Mouse (Mus musculus) G1E (cell line): ENCODE measurements at regions not wholly inside any gene's neighbourhood (a gene's known extent, or its start where the extent isn't known, plus 50 kb on each side); places are given as distances from the start of the nearest gene placed in this dataset.

Experiments
- ATAC-seq: 2 replicates; pipeline ENCODE4 v1.8.0; 2016; ENCODE audit warnings: mild to moderate bottlenecking; ENCODE audit not compliant: insufficient number of reproducible peaks, poor library complexity, low FRiP score, severe bottlenecking; ENCODE audit errors: extremely low read depth
- DNase-seq: peaks from one replicate; pipeline ENCODE4 v3.0.0; 2012; ENCODE audit warnings: low spot score
- H3K27me3 ChIP-seq: 2 replicates; pipeline ENCODE4 v1.6.1; 2012; ENCODE audit warnings: mild to moderate bottlenecking, low read length, inconsistent platforms; ENCODE audit not compliant: insufficient read depth
- H3K36me3 ChIP-seq: replicated peaks from 2 replicates; pipeline ENCODE3; 2012; ENCODE audit warnings: mild to moderate bottlenecking, inconsistent platforms
- H3K4me1 ChIP-seq: 2 replicates; pipeline ENCODE4 v1.6.1; 2012; ENCODE audit warnings: low read depth, low read length, inconsistent platforms, mixed read lengths; ENCODE audit not compliant: insufficient read depth
- H3K4me3 ChIP-seq: 2 replicates; pipeline ENCODE4 v1.5.1; 2012; ENCODE audit warnings: low read depth, mild to moderate bottlenecking, inconsistent platforms, low read length, moderate library complexity, mixed read lengths
- H3K9me3 ChIP-seq: replicated peaks from 2 replicates; pipeline ENCODE4 v1.6.1; 2012; ENCODE audit warnings: inconsistent platforms
- CTCF ChIP-seq: IDR thresholded peaks from 2 replicates; pipeline ENCODE4 v1.5.1; 2012; ENCODE audit warnings: low read depth, low read length, inconsistent platforms, mixed read lengths
- GATA1 ChIP-seq: IDR thresholded peaks from 2 replicates; pipeline ENCODE4 v1.6.1; 2012; ENCODE audit warnings: borderline replicate concordance, low read length, inconsistent platforms, mixed read lengths
- GATA2 ChIP-seq: IDR thresholded peaks from 2 replicates; pipeline ENCODE4 v1.6.1; 2012; ENCODE audit warnings: low read depth, low read length, inconsistent platforms, borderline replicate concordance
- POLR2AphosphoS5 ChIP-seq: IDR thresholded peaks from 2 replicates; pipeline ENCODE4 v1.6.1; 2012; ENCODE audit warnings: low read depth, low read length, inconsistent platforms; ENCODE audit not compliant: insufficient replicate concordance
- TAL1 ChIP-seq: conservative IDR thresholded peaks from 2 replicates; pipeline ENCODE4 v1.6.1; 2012; ENCODE audit warnings: low read depth, low read length, inconsistent platforms, mixed read lengths

DNA sequence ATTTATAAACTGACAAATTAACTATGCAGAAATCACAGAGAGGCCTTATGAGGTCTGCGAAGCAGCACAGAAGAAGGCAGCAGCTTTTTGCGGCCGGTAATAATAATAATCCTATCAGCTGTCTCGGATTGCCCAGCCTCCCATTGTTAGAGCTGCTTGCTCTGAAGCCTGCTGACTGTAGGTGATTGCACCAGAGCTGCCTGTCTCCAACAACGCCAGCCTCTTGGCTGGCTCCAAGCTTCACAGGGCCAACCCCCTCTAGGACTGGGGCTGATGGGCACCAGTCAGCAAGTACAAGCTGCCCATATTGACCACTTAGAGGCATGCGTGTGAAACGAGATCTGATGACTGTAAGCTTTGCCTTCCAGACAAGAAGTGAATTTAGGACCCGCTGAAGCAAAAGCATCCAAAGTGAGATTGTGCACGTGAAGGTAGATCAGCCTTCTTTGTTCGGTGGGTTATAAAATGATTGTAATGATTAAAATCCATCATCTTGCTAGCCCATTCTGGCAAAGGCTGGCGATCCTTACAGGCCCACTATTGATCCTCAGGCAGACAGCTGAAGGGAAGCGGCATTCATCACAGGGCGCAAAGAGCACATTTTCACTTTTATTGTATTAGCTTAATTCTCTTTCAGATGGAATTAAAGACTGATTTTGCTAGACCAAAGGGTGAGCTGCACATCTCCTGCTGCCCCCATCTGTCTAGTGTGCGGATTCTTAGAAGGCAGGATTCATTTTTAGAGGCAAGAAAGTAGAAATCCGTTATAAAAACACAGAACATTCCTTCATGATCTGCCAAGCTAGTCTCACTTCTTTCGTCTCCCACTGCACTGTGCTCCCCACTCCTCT, 503.2 kb upstream of the Smim15 start:
- no peak overlapping the region for H3K4me3 ChIP-seq
- H3K36me3 ChIP-seq: no peaks in the 10 kb centered on the region
- TF ChIP-seq CTCF: no peak
- peaks cover 16% of the 10 kb centered on the region for H3K27me3 ChIP-seq
- H3K9me3 ChIP-seq: peaks cover 2% of the 10 kb centered on the region; the same call in 1 of the 2 replicates
- ATAC-seq (no peak), DNase-seq (no peak)
- H3K4me1 ChIP-seq: no peaks in the 10 kb centered on the region

DNA sequence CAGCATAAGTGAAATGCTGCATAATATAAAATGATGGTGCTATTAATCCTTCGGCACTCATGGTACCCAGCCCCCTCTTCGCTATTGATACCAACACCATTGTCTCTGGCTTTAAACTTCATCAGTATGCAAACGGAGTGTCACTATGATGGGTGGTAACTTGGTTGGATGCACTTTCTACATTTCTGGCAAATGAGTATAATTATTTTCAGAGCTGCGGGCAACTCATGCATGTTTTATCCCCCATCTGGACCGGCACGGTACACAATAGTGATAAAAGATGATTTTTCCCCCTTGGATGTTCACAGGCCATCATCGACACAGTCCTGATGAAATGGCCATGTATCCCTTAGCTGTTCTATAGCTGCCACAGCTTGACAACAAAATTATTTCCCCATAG, 503.9 kb upstream of the Smim15 start:
- ATAC-seq: no peak
- no peaks in the 10 kb centered on the region for H3K36me3 ChIP-seq
- TF ChIP-seq POLR2AphosphoS5: no peak
- TF ChIP-seq TAL1: no peak
- TF ChIP-seq GATA2: no peak
- no peak for TF ChIP-seq CTCF
- TF ChIP-seq GATA1: no peak
- no peak for DNase-seq
- H3K27me3 ChIP-seq: peaks cover 12% of the 10 kb centered on the region
- H3K9me3 ChIP-seq: peaks cover 2% of the 10 kb centered on the region; the same call in 1 of the 2 replicates
- no peak overlapping the region for H3K4me3 ChIP-seq
- no peaks in the 10 kb centered on the region for H3K4me1 ChIP-seq

DNA sequence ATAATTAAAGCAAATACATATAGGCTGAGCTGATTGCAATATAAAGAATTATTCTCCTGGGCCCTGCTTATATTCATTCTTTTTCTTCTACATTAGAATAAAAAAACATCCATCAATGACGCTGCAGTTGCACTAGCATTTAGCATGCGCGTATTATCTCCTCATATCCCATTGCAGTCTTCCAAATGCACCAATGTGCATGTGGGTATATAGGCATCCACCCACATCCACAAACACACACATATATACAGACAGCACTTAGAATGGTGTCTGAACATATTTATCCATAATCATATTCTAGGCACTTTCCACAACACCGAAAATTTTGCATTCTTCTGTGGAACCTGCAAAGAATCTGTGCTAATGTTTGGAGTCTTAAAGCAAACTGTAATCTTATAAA, 504.4 kb upstream of the Smim15 start:
- Histone ChIP-seq H3K27me3 (peaks cover 12% of the 10 kb centered on the region), H3K36me3 (no peaks in the 10 kb centered on the region), H3K9me3 (peaks cover 2% of the 10 kb centered on the region; the same call in 1 of the 2 replicates), H3K4me3 (no peak overlapping the region), H3K4me1 (no peaks in the 10 kb centered on the region)
- DNase-seq (no peak), ATAC-seq (no peak)
- TF ChIP-seq TAL1 (no peak), GATA1 (no peak), GATA2 (no peak), POLR2AphosphoS5 (no peak), CTCF (no peak)

DNA sequence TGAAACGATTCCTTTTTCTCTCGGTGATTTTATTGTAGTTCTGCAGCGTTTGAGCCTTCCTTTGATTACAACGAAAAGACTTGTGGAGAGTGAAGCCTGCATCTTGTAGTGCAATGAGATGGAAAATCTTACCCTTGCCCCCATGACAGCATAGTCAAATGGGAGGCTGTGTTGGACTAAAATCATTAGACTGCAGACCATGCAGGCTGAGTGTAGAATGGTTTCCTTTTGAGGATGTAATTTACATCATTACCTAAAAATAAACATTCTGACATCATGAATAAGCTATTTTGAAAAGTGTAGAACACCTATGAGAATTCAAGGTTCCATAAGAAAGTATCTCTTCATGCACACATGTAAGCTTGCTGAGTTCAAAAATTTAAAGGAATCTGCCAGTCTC, 504.9 kb upstream of the Smim15 start:
- no peaks in the 10 kb centered on the region for H3K36me3 ChIP-seq
- H3K4me3 ChIP-seq: no peak overlapping the region
- H3K27me3 ChIP-seq: peaks cover 7% of the 10 kb centered on the region
- no peaks in the 10 kb centered on the region for H3K4me1 ChIP-seq
- ATAC-seq (no peak), DNase-seq (no peak)
- no peak for TF ChIP-seq TAL1
- no peak for TF ChIP-seq GATA2
- no peak for TF ChIP-seq GATA1
- TF ChIP-seq CTCF: no peak
- no peak for TF ChIP-seq POLR2AphosphoS5
- H3K9me3 ChIP-seq: peaks cover 2% of the 10 kb centered on the region; the same call in 1 of the 2 replicates

DNA sequence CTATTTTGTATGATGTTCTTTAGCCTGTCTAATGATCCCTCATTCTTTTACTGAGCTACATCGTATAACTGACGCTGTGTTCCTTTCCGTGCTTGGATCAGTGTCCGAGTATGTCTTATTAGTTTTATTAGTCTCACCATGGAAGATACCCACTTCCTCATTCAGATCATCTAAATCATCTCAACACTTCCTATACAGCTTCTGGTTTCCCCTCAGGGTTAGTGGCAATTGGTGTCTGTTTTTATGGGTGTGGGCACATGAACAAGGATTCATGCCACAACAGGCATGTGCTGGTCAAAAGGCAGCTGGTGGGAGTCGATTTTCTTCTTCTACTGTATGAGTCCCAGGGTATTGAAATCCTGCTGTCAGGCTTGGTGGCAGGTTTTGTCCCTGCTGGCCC, 509.0 kb upstream of the Smim15 start:
- H3K9me3 ChIP-seq: peaks cover 2% of the 10 kb centered on the region; the same call in 1 of the 2 replicates
- TF ChIP-seq GATA2 (no peak), CTCF (no peak), POLR2AphosphoS5 (no peak), GATA1 (no peak), TAL1 (no peak)
- peaks cover 6% of the 10 kb centered on the region for H3K27me3 ChIP-seq
- H3K4me3 ChIP-seq: no peak overlapping the region
- no peak for DNase-seq
- H3K4me1 ChIP-seq: no peaks in the 10 kb centered on the region
- H3K36me3 ChIP-seq: no peaks in the 10 kb centered on the region
- no peak for ATAC-seq

DNA sequence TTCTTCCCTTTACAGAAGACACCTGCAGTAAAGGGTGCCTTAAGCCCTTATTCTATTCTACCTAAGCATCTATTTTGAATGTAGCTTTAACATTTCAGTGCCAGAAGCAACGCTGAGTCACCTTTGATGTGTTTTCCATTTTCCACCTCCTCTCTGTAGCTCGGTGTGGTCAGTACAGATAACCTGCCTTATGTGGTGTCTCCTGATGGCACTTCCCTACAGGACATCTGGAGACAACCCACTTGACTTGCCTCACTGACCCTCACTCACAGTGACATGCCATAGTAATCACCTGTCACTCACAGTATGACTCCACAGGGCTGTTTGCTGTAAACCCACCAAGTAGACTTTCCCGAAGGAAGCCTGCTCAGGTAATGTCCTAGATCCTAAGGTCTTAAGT, 510.9 kb upstream of the Smim15 start:
- Histone ChIP-seq H3K36me3 (no peaks in the 10 kb centered on the region), H3K4me1 (no peaks in the 10 kb centered on the region), H3K27me3 (peaks cover 6% of the 10 kb centered on the region), H3K4me3 (no peak overlapping the region), H3K9me3 (peaks cover 2% of the 10 kb centered on the region; the same call in 1 of the 2 replicates)
- ATAC-seq (no peak), DNase-seq (no peak)
- TF ChIP-seq TAL1 (no peak), CTCF (no peak), GATA2 (no peak), GATA1 (no peak), POLR2AphosphoS5 (no peak)
